Mouse (Mus musculus) E14TG2a.4 (cell line): ENCODE data around the gene AU015836.

ENCODE experiments used
- CTCF ChIP-seq: conservative IDR thresholded peaks from 2 replicates; pipeline ENCODE4 v1.5.1; 2014; ENCODE audit warnings: low read length
- NANOG ChIP-seq: IDR thresholded peaks from 2 replicates; pipeline ENCODE4 v1.6.1; 2014; ENCODE audit warnings: borderline replicate concordance, low read length, mixed read lengths
- POU5F1 ChIP-seq: IDR thresholded peaks from 2 replicates; pipeline ENCODE4 v1.6.1; 2014; ENCODE audit warnings: low read length, borderline replicate concordance

GRCm38 (mm10) chrX:93980341-93980740 is 11.9 kb downstream of the AU015836 start:
- TF ChIP-seq CTCF (no peak), POU5F1 (no peak), NANOG (no peak)
